Mouse (Mus musculus) small intestine, adult 2 months (tissue): ENCODE measurements around the gene Zfp740. TPM values are rescaled to one million over a fixed set of nuclear protein-coding genes. Genes with fewer than 3 reads are reported as not detected.

Source experiments
- H3K27ac ChIP-seq: fragments of 200-500 bp; 2 replicates; pipeline ENCODE4 v1.5.1; 2012; ENCODE audit warnings: low read depth, low read length, control low read depth, inconsistent platforms; ENCODE audit not compliant: insufficient read depth
- H3K27me3 ChIP-seq: fragments of 200-500 bp; 2 replicates; pipeline ENCODE4 v1.6.1; 2012; ENCODE audit warnings: mild to moderate bottlenecking, moderate library complexity, low read length, inconsistent platforms; ENCODE audit not compliant: control insufficient read depth, insufficient read depth
- H3K36me3 ChIP-seq: fragments of 200-500 bp; 2 replicates; pipeline ENCODE4 v1.6.1; 2012; ENCODE audit warnings: mild to moderate bottlenecking, low read length, control low read depth, inconsistent platforms; ENCODE audit not compliant: control insufficient read depth, insufficient read depth
- H3K4me1 ChIP-seq: fragments of 200-500 bp; 2 replicates; pipeline ENCODE4 v1.6.1; 2012; ENCODE audit warnings: low read length, inconsistent platforms, mixed read lengths; ENCODE audit not compliant: control insufficient read depth, insufficient read depth, insufficient read length
- H3K4me3 ChIP-seq: fragments of 200-500 bp; 2 replicates; pipeline ENCODE4 v1.5.1; 2012; ENCODE audit warnings: low read depth, mild to moderate bottlenecking, control low read depth, inconsistent platforms, low read length, moderate library complexity
- CTCF ChIP-seq: fragments of 200-500 bp; IDR thresholded peaks from 2 replicates; pipeline ENCODE4 v1.5.1; 2012; ENCODE audit warnings: low read depth, mild to moderate bottlenecking, control low read depth, inconsistent platforms, low read length, moderate library complexity, mixed read lengths; ENCODE audit not compliant: insufficient replicate concordance, insufficient read length; ENCODE audit errors: extremely low read depth
- POLR2A ChIP-seq: fragments of 200-500 bp; IDR thresholded peaks from 2 replicates; pipeline ENCODE4 v1.6.1; 2012; ENCODE audit warnings: low read depth, mild to moderate bottlenecking, control low read depth, inconsistent platforms, low read length, moderate library complexity
- WGBS: fragments of 180-500 bp; shearing (Covaris S2); methylation state at CpG from one replicate; pipeline ENCODE4 v1.1.7; 2018; 5-methylcytosine and 5-hydroxymethylcytosine counted together
- polyA plus RNA-seq: library from polyadenylated mRNA; depleted of rRNA; stranded (reverse); fragments of >200 nt; gene quantifications from 2 replicates; pipeline ENCODE4 v1.2.3, GENCODE M21; 2012

Gene Zfp740
- polyA plus RNA-seq, 1 experiment = 13.4 TPM

GRCm38 (mm10) chr15:102230408-102231321 lies 27.6 kb downstream of the Zfp740 start:
- no peak for TF ChIP-seq POLR2A
- TF ChIP-seq CTCF = no peak
- Histone ChIP-seq H3K27me3 (no peaks in the 10 kb centered on the region), H3K4me3 (peak overlapping the region; percentile 59), H3K36me3 (no peaks in the 10 kb centered on the region), H3K4me1 (peaks cover 10% of the 10 kb centered on the region), H3K27ac (peak overlapping the region; percentile 36; the same call in 1 of the 2 replicates)
- WGBS = 81% methylated on average over 17 of the region's 17 CpGs

DNA sequence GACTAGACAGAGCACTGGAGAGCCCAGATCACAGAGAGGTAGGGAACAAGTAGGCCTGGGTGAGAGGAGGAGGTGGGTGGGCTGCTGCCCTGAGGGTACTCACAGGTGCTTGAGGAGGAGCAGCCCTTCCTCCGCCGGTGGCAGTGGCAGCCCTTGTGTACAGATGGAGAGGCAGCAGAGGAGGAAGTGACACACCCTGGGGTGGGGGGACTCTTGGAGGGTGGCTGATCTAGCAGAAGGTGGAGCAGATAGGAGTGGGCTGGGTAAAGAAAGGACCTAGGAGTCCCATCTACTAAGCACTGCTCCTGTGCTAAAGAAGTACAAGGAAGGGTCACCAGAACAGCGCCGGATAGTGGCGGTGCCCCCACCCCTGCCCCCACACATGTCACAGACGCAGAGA lies 28.7 kb downstream of the Zfp740 start, which contains the start of gene Itgb7:
Gene Itgb7, minus strand, starts transcription at position 197 of the 400 bp plus-strand sequence.
- WGBS = 40% methylated on average over 6 of the region's 6 CpGs
- H3K27ac ChIP-seq = peak within 1 kb of the TSS; percentile 36; the same call in 1 of the 2 replicates
- no peak for TF ChIP-seq CTCF
- 0 out of 2 replicates have a peak, but pooled peaks have one; percentile 17 for TF ChIP-seq POLR2A
- no peaks in the 10 kb centered on the region for H3K36me3 ChIP-seq
- peak within 1 kb of the TSS; percentile 59 for H3K4me3 ChIP-seq
- peaks cover 13% of the 10 kb centered on the region for H3K4me1 ChIP-seq
- no peaks in the 10 kb centered on the region for H3K27me3 ChIP-seq

DNA sequence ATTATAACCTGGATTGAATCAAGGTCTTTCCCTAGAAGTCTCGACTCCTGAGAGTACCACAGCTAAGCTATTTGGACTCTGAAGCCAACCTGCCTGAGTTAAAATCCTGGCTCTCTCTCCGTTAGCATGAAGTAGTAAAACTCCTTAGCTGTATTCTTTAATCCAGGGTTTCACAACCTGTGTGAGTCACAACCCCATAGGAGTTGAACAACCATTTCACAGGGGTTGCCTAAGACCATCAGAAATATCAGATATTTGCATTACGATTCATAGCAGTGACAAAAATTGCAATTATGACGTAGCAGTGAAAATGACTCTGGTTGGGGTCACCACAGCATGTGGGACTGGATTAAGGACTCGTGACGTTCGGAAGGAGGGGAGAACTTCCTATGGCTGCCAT lies 29.7 kb downstream of the Zfp740 start:
- Histone ChIP-seq H3K4me3 (no peak overlapping the region), H3K36me3 (no peaks in the 10 kb centered on the region), H3K27ac (no peak overlapping the region), H3K27me3 (no peaks in the 10 kb centered on the region), H3K4me1 (peaks cover 13% of the 10 kb centered on the region)
- TF ChIP-seq CTCF (no peak), POLR2A (no peak)
- 85% methylated on average over 7 of the region's 7 CpGs for WGBS

DNA sequence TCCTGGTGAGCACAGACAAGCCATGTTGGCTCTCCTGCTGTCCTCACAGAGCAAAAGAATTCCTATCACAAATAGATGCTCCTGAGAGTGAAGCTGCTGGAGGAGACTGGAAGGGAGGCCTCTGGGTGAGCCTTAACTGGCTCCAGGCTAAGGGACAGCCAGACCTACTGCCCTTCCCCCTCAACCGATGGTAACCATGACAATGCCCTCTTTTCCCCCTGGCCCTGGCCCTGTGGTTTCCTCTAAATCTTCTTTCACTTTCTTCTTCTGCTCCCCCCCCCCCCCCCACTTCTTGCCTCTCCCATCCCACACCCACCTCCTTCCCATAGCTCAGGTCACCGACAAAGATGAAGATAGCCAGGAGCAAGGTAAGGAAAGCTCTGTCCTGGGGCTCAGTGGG lies 30.8 kb downstream of the Zfp740 start:
- Histone ChIP-seq H3K4me3 (no peak overlapping the region), H3K36me3 (no peaks in the 10 kb centered on the region), H3K4me1 (peaks cover 13% of the 10 kb centered on the region), H3K27ac (no peak overlapping the region), H3K27me3 (no peaks in the 10 kb centered on the region)
- 22% methylated on average over 2 of the region's 2 CpGs for WGBS
- no peak for TF ChIP-seq CTCF
- TF ChIP-seq POLR2A = no peak

DNA sequence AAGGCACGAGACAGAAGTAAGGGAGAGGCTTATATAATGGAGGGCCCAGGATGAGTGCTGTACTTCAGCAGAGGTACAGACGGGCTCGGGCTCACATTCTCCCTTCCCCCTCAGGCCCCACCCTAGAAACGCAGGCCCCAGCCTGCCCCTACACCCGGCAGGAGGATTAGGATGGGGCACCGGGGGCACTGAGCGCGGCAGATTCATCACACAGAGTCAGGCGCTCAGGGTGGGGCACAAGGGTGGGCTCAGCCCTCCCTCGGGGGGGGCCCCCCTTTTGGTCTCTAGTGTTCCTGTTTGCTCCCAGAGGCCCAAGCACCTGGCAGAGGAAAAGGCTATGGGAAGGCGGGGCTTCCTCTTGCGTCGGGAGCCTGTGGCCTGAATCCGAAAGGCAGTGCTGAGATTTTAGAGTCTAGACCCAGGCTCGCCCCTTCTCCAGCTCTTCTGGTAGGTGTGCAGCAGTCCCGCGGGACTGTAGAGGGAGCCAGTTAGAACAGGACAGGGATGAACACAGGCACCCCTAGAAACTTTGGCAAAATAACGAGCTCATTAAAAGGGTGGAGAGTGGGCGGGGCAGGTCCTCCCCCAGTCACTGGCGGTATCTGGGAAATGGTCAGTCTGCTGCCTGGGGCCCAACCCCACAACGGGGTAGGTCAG lies 32.5 kb downstream of the Zfp740 start:
- peak overlapping the region; percentile 55 for H3K4me3 ChIP-seq
- H3K27ac ChIP-seq = no peak overlapping the region
- TF ChIP-seq POLR2A (no peak), CTCF (no peak; the same call in 1 of the 2 replicates)
- no peaks in the 10 kb centered on the region for H3K36me3 ChIP-seq
- 16% methylated on average over 21 of the region's 21 CpGs for WGBS
- H3K4me1 ChIP-seq = peaks cover 13% of the 10 kb centered on the region
- H3K27me3 ChIP-seq = no peaks in the 10 kb centered on the region

DNA sequence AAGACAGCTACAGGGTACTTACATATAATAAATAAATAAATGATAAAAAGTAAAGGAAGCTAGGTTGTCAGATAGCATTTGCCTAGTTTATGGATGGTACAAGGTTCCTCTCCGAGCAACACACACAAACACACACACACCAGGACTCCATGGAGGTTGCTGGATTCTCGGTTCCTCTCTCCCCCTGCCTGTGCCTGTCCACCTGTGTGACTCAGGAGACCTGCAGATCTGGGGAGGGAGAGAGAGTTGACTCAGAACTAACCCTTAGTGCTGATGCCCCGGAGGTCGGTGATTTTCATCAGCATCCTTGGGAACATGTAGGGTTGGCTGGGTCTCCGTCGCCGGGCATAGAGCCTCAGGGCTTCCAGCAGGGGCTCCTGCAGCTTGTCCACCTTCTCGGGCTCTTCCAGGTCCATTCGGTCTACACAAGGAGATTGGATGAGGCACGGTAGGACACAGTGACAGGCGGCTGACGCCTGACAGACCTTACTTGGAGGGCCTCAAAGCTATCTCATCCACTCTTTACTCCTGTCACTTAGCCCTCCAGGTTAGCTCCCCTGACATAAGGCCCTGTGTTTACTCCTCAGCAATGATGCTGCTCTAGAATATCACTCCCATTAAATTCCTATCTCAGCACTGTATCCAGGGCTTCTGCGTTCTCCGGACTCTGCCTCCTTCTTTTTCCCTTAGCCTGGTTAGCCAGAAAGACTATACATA lies 35.7 kb downstream of the Zfp740 start:
- Histone ChIP-seq H3K27me3 (no peaks in the 10 kb centered on the region), H3K4me3 (no peak overlapping the region), H3K27ac (no peak overlapping the region), H3K4me1 (peaks cover 19% of the 10 kb centered on the region), H3K36me3 (no peaks in the 10 kb centered on the region)
- WGBS = 85% methylated on average over 14 of the region's 14 CpGs
- no peak for TF ChIP-seq POLR2A
- TF ChIP-seq CTCF = no peak

DNA sequence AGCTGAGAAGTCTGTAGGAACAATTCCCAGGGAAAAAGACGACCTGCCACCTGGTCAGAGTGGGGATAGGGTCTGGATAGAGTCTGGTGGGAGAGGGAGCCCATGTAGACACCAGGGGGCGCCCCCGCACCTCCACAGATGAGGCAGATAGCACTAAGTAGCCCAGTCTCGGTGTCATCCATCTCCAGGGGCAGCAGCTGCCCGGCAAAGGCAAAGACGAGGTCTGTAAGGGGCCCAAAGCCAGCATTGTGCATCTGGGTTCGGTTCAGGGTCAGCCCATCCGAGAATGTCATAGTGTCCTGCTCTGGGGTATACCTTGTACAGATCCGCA lies 36.2 kb downstream of the Zfp740 start:
- Histone ChIP-seq H3K36me3 (no peaks in the 10 kb centered on the region), H3K4me1 (peaks cover 20% of the 10 kb centered on the region), H3K27ac (no peak overlapping the region), H3K4me3 (no peak overlapping the region), H3K27me3 (no peaks in the 10 kb centered on the region)
- TF ChIP-seq POLR2A (no peak), CTCF (peak; percentile 86)
- 15% methylated on average over 9 of the region's 9 CpGs for WGBS
